Mouse (Mus musculus) CH12.LX (cell line): ENCODE data around the gene Ppp1r16b. TPM values are rescaled to one million over a fixed set of nuclear protein-coding genes. Genes with fewer than 3 reads are reported as not detected.

Source experiments
- DNase-seq: peaks from one replicate; pipeline ENCODE4 v3.0.0-alpha.2; 2013; ENCODE audit errors: extremely low read depth
- H3K27ac ChIP-seq: 2 replicates; pipeline ENCODE4 v1.5.1; 2012; ENCODE audit warnings: low read depth, mild to moderate bottlenecking, control low read depth, moderate library complexity; ENCODE audit not compliant: insufficient read depth
- H3K27me3 ChIP-seq: replicated peaks from 2 replicates; pipeline ENCODE3; 2012; ENCODE audit warnings: inconsistent platforms
- H3K36me3 ChIP-seq, 2 experiments: replicated peaks in 1 of 2; 2 replicates each; pipeline versions ENCODE3 to v1.6.1; 2012; ENCODE audit warnings: inconsistent platforms in 1 of 2, low read length in 1 of 2, mild to moderate bottlenecking in 1 of 2, mixed read lengths in 1 of 2, moderate library complexity in 1 of 2; ENCODE audit not compliant: control insufficient read depth in 1 of 2, insufficient read depth in 1 of 2
- H3K4me1 ChIP-seq, 2 experiments: 2 replicates each; pipeline ENCODE4 v1.6.1; 2012; ENCODE audit warnings: inconsistent platforms in 1 of 2, moderate library complexity in 1 of 2; ENCODE audit not compliant: insufficient read depth in 2 of 2, control insufficient read depth in 1 of 2
- H3K4me2 ChIP-seq: 2 replicates; pipeline ENCODE4 v1.6.1; 2012; ENCODE audit warnings: low read depth, mild to moderate bottlenecking, control low read depth; ENCODE audit not compliant: poor library complexity, insufficient read depth, severe bottlenecking
- H3K4me3 ChIP-seq, 3 experiments: fragments of 150-350 bp in 1 of 3; sonication (generic) in 1 of 3; replicated peaks in 1 of 3; 2 replicates each; pipeline versions ENCODE3 to v1.5.1; 2011 to 2012; ENCODE audit warnings: low read depth in 2 of 3, low read length in 2 of 3, mild to moderate bottlenecking in 2 of 3, moderate library complexity in 2 of 3, control low read depth in 1 of 3, improper control_type of control experiment in 1 of 3, inconsistent platforms in 1 of 3, mixed read lengths in 1 of 3; ENCODE audit not compliant: poor library complexity in 1 of 3
- H3K79me2 ChIP-seq: replicated peaks from 2 replicates; pipeline ENCODE4 v1.6.1; 2012; ENCODE audit warnings: mild to moderate bottlenecking, moderate library complexity; ENCODE audit not compliant: control insufficient read depth, poor library complexity, insufficient read depth, severe bottlenecking; ENCODE audit errors: extremely low read depth
- H3K9ac ChIP-seq: 2 replicates; pipeline ENCODE4 v1.6.1; 2012; ENCODE audit warnings: low read depth, mild to moderate bottlenecking, control low read depth, moderate library complexity; ENCODE audit not compliant: insufficient read depth
- H3K9me3 ChIP-seq: replicated peaks from 2 replicates; pipeline ENCODE3; 2012; ENCODE audit warnings: low read length, inconsistent platforms, mixed read lengths
- BHLHE40 ChIP-seq: IDR thresholded peaks from 2 replicates; pipeline ENCODE4 v1.6.1; 2011; ENCODE audit warnings: mild to moderate bottlenecking, low read depth, low read length, improper control_type of control experiment
- CHD1 ChIP-seq: IDR thresholded peaks from 2 replicates; pipeline ENCODE4 v1.6.1; 2012; ENCODE audit warnings: low read depth, low read length, improper control_type of control experiment, inconsistent platforms
- CHD2 ChIP-seq: IDR thresholded peaks from 2 replicates; pipeline ENCODE4 v1.6.1; 2011; ENCODE audit warnings: low read length, improper control_type of control experiment
- CTCF ChIP-seq, 2 experiments: IDR thresholded peaks in 1 of 2; conservative IDR thresholded peaks in 1 of 2; 2 replicates each; pipeline ENCODE4 v1.5.1; 2011 to 2012; ENCODE audit warnings: low read depth in 2 of 2, low read length in 2 of 2, improper control_type of control experiment in 1 of 2, inconsistent platforms in 1 of 2, mild to moderate bottlenecking in 1 of 2, moderate library complexity in 1 of 2
- E2F4 ChIP-seq: IDR thresholded peaks from 2 replicates; pipeline ENCODE4 v1.6.1; 2011; ENCODE audit warnings: low read depth, low read length, improper control_type of control experiment; ENCODE audit not compliant: insufficient replicate concordance
- EP300 ChIP-seq: IDR thresholded peaks from 2 replicates; pipeline ENCODE4 v1.6.1; 2011; ENCODE audit warnings: low read length, improper control_type of control experiment
- ETS1 ChIP-seq: conservative IDR thresholded peaks from 2 replicates; pipeline ENCODE4 v1.6.1; 2012; ENCODE audit warnings: low read depth, mild to moderate bottlenecking, inconsistent platforms, low read length, improper control_type of control experiment, moderate library complexity
- GABPA ChIP-seq: IDR thresholded peaks from 2 replicates; pipeline ENCODE4 v1.6.1; 2012; ENCODE audit warnings: low read depth, low read length, improper control_type of control experiment, inconsistent platforms; ENCODE audit not compliant: insufficient replicate concordance
- IRF4 ChIP-seq: IDR thresholded peaks from 2 replicates; pipeline ENCODE4 v1.6.1; 2014; ENCODE audit warnings: low read depth, mild to moderate bottlenecking, inconsistent platforms, low read length, improper control_type of control experiment
- KAT2A ChIP-seq: IDR thresholded peaks from 2 replicates; pipeline ENCODE4 v1.6.1; 2012; ENCODE audit warnings: low read length, improper control_type of control experiment, inconsistent platforms; ENCODE audit not compliant: insufficient replicate concordance
- MAX ChIP-seq: IDR thresholded peaks from 2 replicates; pipeline ENCODE4 v1.6.1; 2011; ENCODE audit warnings: low read length, improper control_type of control experiment
- MAZ ChIP-seq: IDR thresholded peaks from 2 replicates; pipeline ENCODE4 v1.6.1; 2012; ENCODE audit warnings: low read depth, mild to moderate bottlenecking, inconsistent platforms, low read length, improper control_type of control experiment, moderate library complexity
- MEF2A ChIP-seq: IDR thresholded peaks from 2 replicates; pipeline ENCODE4 v1.6.1; 2014; ENCODE audit warnings: low read depth, mild to moderate bottlenecking, inconsistent platforms, low read length, improper control_type of control experiment, borderline replicate concordance
- MXI1 ChIP-seq: IDR thresholded peaks from 2 replicates; pipeline ENCODE4 v1.6.1; 2011; ENCODE audit warnings: mild to moderate bottlenecking, low read depth, low read length, improper control_type of control experiment
- NRF1 ChIP-seq: IDR thresholded peaks from 2 replicates; pipeline ENCODE4 v1.6.1; 2014; ENCODE audit warnings: low read depth, mild to moderate bottlenecking, inconsistent platforms, low read length, improper control_type of control experiment, moderate library complexity
- PAX5 ChIP-seq: IDR thresholded peaks from 2 replicates; pipeline ENCODE4 v1.6.1; 2012; ENCODE audit warnings: low read length, inconsistent platforms, mixed read lengths
- RAD21 ChIP-seq: IDR thresholded peaks from 2 replicates; pipeline ENCODE4 v1.6.1; 2011; ENCODE audit warnings: low read depth, mild to moderate bottlenecking, low read length, improper control_type of control experiment, moderate library complexity
- SIN3A ChIP-seq: IDR thresholded peaks from 2 replicates; pipeline ENCODE4 v1.6.1; 2012; ENCODE audit warnings: low read length, improper control_type of control experiment, inconsistent platforms
- SMC3 ChIP-seq: IDR thresholded peaks from 2 replicates; pipeline ENCODE4 v1.6.1; 2011; ENCODE audit warnings: low read depth, low read length, improper control_type of control experiment
- TBP ChIP-seq: conservative IDR thresholded peaks from 2 replicates; pipeline ENCODE4 v1.6.1; 2011; ENCODE audit warnings: low read depth, low read length, improper control_type of control experiment
- TCF12 ChIP-seq: IDR thresholded peaks from 2 replicates; pipeline ENCODE4 v1.6.1; 2014; ENCODE audit warnings: low read depth, mild to moderate bottlenecking, inconsistent platforms, low read length, improper control_type of control experiment
- USF2 ChIP-seq: conservative IDR thresholded peaks from 2 replicates; pipeline ENCODE4 v1.6.1; 2011; ENCODE audit warnings: low read depth, low read length, improper control_type of control experiment
- ZC3H11A ChIP-seq: IDR thresholded peaks from 2 replicates; pipeline ENCODE4 v1.6.1; 2012; ENCODE audit warnings: low read depth, mild to moderate bottlenecking, inconsistent platforms, low read length, improper control_type of control experiment
- ZKSCAN1 ChIP-seq: IDR thresholded peaks from 2 replicates; pipeline ENCODE4 v1.6.1; 2012; ENCODE audit warnings: low read depth, inconsistent platforms, low read length, improper control_type of control experiment, borderline replicate concordance
- ZNF384 ChIP-seq: IDR thresholded peaks from 2 replicates; pipeline ENCODE4 v1.6.1; 2012; ENCODE audit warnings: low read depth, low read length, improper control_type of control experiment, inconsistent platforms
- dilution Hi-C: fragments of 300-500 bp; cut with MboI; formaldehyde crosslinking; loops from 2 replicates; pipeline ENCODE4 v1.14.3; 2020; ENCODE audit warnings: low sequenced_read_pairs; ENCODE audit not compliant: extremely low pct_unique_long_range_greater_than_20kb, extremely low pct_ligation_motif_present
- in situ Hi-C: fragments of 300-500 bp; cut with MboI; formaldehyde crosslinking; loops from 3 replicates; pipeline ENCODE4 v1.14.3; 2019; ENCODE audit warnings: low sequenced_read_pairs, low pct_ligation_motif_present, low pct_unique_long_range_greater_than_20kb, mixed read lengths
- polyA plus RNA-seq: library from polyadenylated mRNA; unstranded; fragments of >175 nt; gene quantifications from 2 replicates; pipeline ENCODE4 v1.2.1, GENCODE M21; 2012; ENCODE audit warnings: low read depth; ENCODE audit not compliant: insufficient read length
- total RNA-seq, 2 experiments: library from RNA; depleted of rRNA; stranded (reverse); fragments of 300-350 nt in 1 of 2; fragments of >200 nt in 1 of 2; gene quantifications; 2 replicates each; pipeline ENCODE4 v1.2.3; 2012 to 2014

Ppp1r16b gene
- total and polyA plus RNA-seq, 3 experiments = 37.7 to 55.7 (median 52.0) TPM

DNA sequence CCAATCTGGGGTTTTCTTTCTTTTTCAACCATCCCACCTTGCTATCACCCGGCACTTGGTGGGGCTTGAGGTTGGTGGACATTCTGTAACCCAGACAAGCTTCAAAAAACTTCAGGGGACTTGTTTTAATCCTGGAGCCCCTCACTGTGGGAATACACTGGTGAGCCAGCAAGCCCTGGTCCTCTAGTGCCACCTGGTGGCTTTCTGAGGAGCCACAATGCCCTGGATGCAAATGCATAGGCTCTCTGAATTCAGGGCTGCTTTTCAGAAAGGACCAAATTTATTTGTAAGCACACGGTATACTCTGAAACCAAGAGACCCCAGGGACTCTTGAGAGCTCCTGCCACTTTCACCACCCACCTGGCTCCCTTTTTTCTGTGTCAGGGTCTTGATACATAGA, 23.3 kb upstream of the Ppp1r16b start:
- Histone ChIP-seq H3K79me2 (no peaks in the 10 kb centered on the region), H3K36me3 (peaks cover 43 to 73% of the 10 kb centered on the region in 2 experiments)
- TF ChIP-seq USF2 (no peak), NRF1 (no peak), ZC3H11A (peak; percentile 4; the same call in 1 of the 2 replicates), MXI1 (no peak), E2F4 (no peak), PAX5 (no peak), ZKSCAN1 (no peak), MEF2A (no peak), TCF12 (no peak), ETS1 (no peak), EP300 (no peak), SIN3A (no peak), BHLHE40 (no peak), IRF4 (no peak), SMC3 (peak; percentile 82), CHD1 (no peak), RAD21 (peak; percentile 83), CTCF (conservative IDR thresholded peaks at IDR 0.05 in 1 of 2, IDR thresholded peaks at IDR 0.05 in 1 of 2; ENCODE audit: low read depth in 2 of 2, low read length in 2 of 2) (peak; percentile 88 to 93), GABPA (no peak)
- TF ChIP-seq, all 38 proteins: peak for 4
- DNase-seq = peak; percentile 63
- Histone ChIP-seq H3K27ac (no peak overlapping the region), H3K27me3 (no peaks in the 10 kb centered on the region), H3K9me3 (peaks cover 8% of the 10 kb centered on the region), H3K4me2 (no peak overlapping the region), H3K4me1 (peaks cover 0 to 8% of the 10 kb centered on the region in 2 experiments; a peak in 2 of 4 replicates), H3K9ac (no peak overlapping the region), H3K4me3 (no peak overlapping the region)
- dilution Hi-C loops (no loop called here), in situ Hi-C loops (loop anchor here (25.0 kb wide), 2 partner anchors 220 to 280 kb away; no protein-coding TSS in a partner anchor)

DNA sequence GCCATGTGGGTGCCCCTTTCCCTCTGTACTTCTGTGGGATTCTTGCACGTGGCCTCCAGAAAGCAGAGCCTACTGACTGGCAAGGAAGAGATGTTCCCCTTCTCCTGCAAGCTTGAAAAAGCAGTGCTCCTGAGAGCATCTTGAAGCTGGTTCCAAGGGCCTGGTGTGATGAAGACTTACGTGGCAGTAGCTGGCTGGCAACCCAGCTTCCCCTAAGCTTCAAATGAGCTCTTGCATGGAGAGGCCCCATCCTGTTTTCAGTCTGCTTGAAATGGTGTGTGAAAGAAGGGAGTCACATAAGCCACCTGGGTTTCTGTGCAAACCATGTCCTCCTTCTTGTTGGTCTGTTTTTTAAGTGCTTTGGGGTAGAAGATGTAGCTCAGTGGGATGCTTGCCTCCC, 22.6 kb upstream of the Ppp1r16b start:
- H3K9me3 ChIP-seq = peaks cover 8% of the 10 kb centered on the region
- no peaks in the 10 kb centered on the region for H3K79me2 ChIP-seq
- peaks cover 0 to 8% of the 10 kb centered on the region in 2 experiments; a peak in 2 of 4 replicates for H3K4me1 ChIP-seq
- dilution Hi-C loops = no loop called here
- in situ Hi-C loops = loop anchor here (25.0 kb wide), 2 partner anchors 220 to 280 kb away; no protein-coding TSS in a partner anchor
- no peak for DNase-seq
- TF ChIP-seq GABPA = no peak
- no peak for TF ChIP-seq ZKSCAN1
- TF ChIP-seq CHD2 = no peak
- no peak for TF ChIP-seq MEF2A
- TF ChIP-seq KAT2A = no peak
- no peak for TF ChIP-seq RAD21
- TF ChIP-seq TBP = no peak
- no peak for TF ChIP-seq MAZ
- TF ChIP-seq E2F4 = no peak
- TF ChIP-seq ZNF384 = no peak
- TF ChIP-seq MAX = no peak
- no peak overlapping the region for H3K9ac ChIP-seq
- H3K4me2 ChIP-seq = no peak overlapping the region
- H3K36me3 ChIP-seq = peaks cover 36 to 66% of the 10 kb centered on the region in 2 experiments
- no peaks in the 10 kb centered on the region for H3K27me3 ChIP-seq
- no peak overlapping the region for H3K27ac ChIP-seq
- no peak overlapping the region for H3K4me3 ChIP-seq
